Mouse (Mus musculus): ENCODE data around the gene Creb3l2.

DNA sequence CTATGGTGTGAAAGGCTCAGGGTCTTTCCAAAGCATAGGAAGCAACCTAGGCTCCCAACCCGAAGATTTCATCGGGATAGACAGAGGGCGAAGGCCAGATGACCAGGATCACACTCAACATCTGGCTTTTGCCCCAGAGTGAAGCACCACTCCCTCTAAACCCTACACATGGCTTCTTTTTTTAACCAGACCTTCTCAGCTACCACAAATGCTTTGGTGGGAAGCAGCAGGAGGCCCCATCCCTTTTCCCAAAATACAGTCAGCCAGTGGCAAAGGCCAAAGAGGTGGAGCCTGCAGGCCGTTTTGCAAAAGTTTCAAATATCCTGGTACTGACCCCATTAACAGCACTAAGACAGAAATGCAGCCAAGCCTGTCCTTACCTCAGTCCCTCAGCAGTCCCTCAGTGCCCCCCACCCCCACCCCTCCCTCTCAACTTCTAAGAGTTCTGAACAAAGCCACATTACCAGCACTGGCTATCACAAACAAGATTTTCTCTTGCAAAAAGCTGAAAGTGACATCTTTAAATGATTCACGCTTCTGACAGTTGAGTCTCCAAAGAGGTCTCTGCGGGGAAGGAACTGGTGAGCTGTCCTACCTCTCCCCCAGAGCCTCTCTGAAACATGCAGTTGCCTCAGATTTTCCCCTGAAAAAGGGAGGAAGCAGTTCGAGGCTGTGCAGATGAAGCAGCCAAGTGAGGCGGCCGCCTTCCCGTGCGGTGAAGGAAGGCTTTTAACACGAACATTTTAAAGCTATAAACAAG lies 1.3 kb downstream of the Creb3l2 start:
- no peak for TF ChIP-seq CTCF (IDR thresholded peaks at IDR 0.05; ENCODE audit: control insufficient read depth, insufficient read depth, low read length)
- TF ChIP-seq POLR2A (IDR thresholded peaks at IDR 0.05; ENCODE audit: borderline replicate concordance, control insufficient read depth, low read depth, low read length), result no peak

Measured in bone marrow, adult 2 months (tissue).